Mouse (Mus musculus) intestine, embryonic 16.5 days (tissue): ENCODE measurements around the gene Hnrnpc. TPM values are rescaled to one million over a fixed set of nuclear protein-coding genes. Genes with fewer than 3 reads are reported as not detected.

Experiments used
- ATAC-seq: fragments of 200-750 bp; cut with Nextera tagmentation; 2 replicates; pipeline ENCODE4 v1.8.0; 2017; ENCODE audit warnings: moderate TSS enrichment, moderate library complexity
- H3K27ac ChIP-seq: fragments of 300-500 bp; sonication (generic); 2 replicates; pipeline ENCODE4 v1.5.1; 2014; ENCODE audit warnings: mild to moderate bottlenecking, low read length
- H3K27me3 ChIP-seq: fragments of 300-500 bp; sonication (generic); replicated peaks from 2 replicates; pipeline ENCODE4 v1.6.1; 2014; ENCODE audit warnings: low read length, control low read depth, mixed read lengths; ENCODE audit not compliant: control insufficient read depth, insufficient read depth
- H3K36me3 ChIP-seq: fragments of 300-500 bp; sonication (generic); 2 replicates; pipeline ENCODE4 v1.6.1; 2014; ENCODE audit warnings: low read length, control low read depth; ENCODE audit not compliant: control insufficient read depth, insufficient read depth
- H3K4me1 ChIP-seq: fragments of 300-500 bp; sonication (generic); 2 replicates; pipeline ENCODE4 v1.6.1; 2014; ENCODE audit warnings: low read length, control low read depth, mixed read lengths; ENCODE audit not compliant: control insufficient read depth, insufficient read depth
- H3K4me2 ChIP-seq: fragments of 300-500 bp; sonication (generic); 2 replicates; pipeline ENCODE4 v1.6.1; 2014; ENCODE audit warnings: low read depth, low read length, control low read depth
- H3K4me3 ChIP-seq: fragments of 300-500 bp; sonication (generic); 2 replicates; pipeline ENCODE4 v1.5.1; 2014; ENCODE audit warnings: mild to moderate bottlenecking, low read length
- H3K9ac ChIP-seq: fragments of 300-500 bp; sonication (generic); 2 replicates; pipeline ENCODE4 v1.6.1; 2014; ENCODE audit warnings: low read depth, low read length
- H3K9me3 ChIP-seq: fragments of 300-500 bp; sonication (generic); 2 replicates; pipeline ENCODE4 v1.6.1; 2016; ENCODE audit warnings: low read length, control low read depth; ENCODE audit not compliant: control insufficient read depth
- WGBS: fragments of 180-500 bp; shearing (Covaris S2); extraction: QIAGEN DNeasy Blood & Tissue Kit; methylation state at CpG from one replicate; pipeline ENCODE4 v1.1.7; 2014; 5-methylcytosine and 5-hydroxymethylcytosine counted together
- polyA plus RNA-seq: library from polyadenylated mRNA; unstranded; fragments of >200 nt; fragmentation: Nextera tagmentation; extraction: Ambion mirVana; gene quantifications from 2 replicates; pipeline ENCODE4 v1.2.1, GENCODE M21; 2015

Hnrnpc gene
- 447 and 515 TPM in 2 replicates for polyA plus RNA-seq

DNA sequence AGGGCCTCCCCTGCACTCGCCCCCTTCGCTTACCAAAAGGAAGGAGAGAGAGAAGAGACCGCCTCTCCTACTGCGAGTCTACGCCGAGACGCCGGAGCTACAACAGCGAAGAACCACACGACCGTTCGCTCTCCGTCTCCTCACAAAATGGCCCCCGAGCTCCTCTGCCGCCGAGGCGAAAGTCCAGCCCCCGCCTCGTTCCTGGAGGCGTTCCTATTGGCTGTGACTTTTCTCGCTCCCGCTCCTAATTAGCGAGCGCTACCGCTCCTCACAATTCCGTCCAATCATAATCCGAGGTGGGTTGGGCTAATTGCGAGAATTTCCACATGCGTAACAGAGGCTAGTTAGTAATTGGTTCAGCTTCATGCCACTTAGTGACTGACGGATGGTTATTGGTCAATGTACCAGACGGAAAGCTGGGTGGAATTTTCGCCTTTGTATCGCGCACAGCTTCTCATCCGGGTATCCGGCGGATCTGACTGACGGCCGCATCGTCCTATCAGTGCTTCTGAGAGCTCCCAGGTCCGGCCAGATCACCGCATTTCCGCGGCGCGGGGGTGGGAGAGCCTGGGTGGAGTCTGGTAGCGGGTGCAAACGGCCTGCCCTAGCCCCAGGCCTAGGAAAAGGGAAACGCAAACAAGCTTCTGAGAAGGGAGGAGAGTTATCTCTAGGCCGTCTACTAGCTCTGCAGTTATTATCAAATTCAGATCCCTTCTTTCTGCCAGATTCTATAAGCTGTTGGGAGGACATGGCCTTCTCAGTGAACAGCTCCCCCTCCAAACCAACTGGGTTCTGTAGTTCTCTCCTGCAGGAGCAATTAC, at the start of gene Hnrnpc:
TSS of gene Hnrnpc (minus strand) at position 173 of the 821 bp plus-strand sequence.
- peak within 1 kb of the TSS; percentile 68 for H3K4me2 ChIP-seq
- H3K9me3 ChIP-seq = no peaks in the 10 kb centered on the region
- ATAC-seq = peak; percentile 99
- peak within 1 kb of the TSS; percentile 86 for H3K4me3 ChIP-seq
- H3K4me1 ChIP-seq = peaks cover 18% of the 10 kb centered on the region
- peak within 1 kb of the TSS; percentile 98 for H3K9ac ChIP-seq
- WGBS = under 1% methylated on average over 48 of the region's 50 CpGs
- no peaks in the 10 kb centered on the region for H3K27me3 ChIP-seq
- no peaks in the 10 kb centered on the region for H3K36me3 ChIP-seq
- peak within 1 kb of the TSS; percentile 98 for H3K27ac ChIP-seq

DNA sequence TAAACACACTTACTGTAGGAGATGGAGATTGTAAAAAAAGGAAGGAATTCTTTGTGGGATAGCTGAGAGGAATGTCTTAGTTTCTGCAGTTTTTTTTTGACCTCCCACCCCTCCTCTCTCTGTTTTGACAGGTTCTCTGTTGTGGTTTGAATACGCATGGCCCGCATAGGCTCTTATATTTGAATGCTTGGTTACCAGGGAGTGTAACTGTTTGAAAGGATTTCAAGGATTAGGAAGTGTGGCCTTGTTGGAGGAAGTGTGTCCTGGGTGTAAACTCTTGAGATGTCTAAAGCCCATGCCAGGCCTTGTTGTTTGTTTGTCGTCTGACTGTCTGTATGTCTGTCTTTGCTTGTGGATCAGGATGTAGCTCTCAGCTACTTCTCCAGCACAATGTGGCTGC, 48.8 kb upstream of the Hnrnpc start:
- WGBS = 57% methylated on average over 3 of the region's 3 CpGs
- H3K4me3 ChIP-seq = no peak overlapping the region

DNA sequence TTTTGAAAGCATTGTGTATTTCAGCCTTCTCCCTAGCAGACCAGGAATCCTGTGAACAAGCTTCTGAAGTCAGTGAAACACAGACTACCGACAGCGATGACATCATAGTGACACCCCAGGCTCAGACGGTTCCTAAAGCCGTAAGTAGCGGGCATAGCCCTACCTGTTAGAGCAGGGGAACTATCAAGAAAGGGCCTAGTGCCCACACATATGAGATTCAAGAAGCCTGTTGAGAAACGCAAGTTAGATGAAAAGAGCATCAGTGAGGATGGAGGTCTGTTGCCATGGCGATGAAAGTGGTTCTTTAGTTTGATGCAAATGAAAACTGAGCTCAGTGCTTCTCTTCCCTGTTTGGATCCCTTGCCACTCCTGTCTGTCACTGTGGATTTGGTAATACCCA, 48.4 kb upstream of the Hnrnpc start:
- 39% methylated on average over 7 of the region's 7 CpGs for WGBS
- Histone ChIP-seq H3K9me3 (no peaks in the 10 kb centered on the region), H3K4me3 (no peak overlapping the region), H3K36me3 (no peaks in the 10 kb centered on the region), H3K4me1 (no peaks in the 10 kb centered on the region), H3K9ac (no peak overlapping the region), H3K27me3 (no peaks in the 10 kb centered on the region), H3K27ac (no peak overlapping the region), H3K4me2 (no peak overlapping the region)
- no peak for ATAC-seq

More for the DNA sequence above, 48.8 kb upstream of the Hnrnpc start:
- H3K36me3 ChIP-seq = no peaks in the 10 kb centered on the region
- H3K9me3 ChIP-seq = no peaks in the 10 kb centered on the region
- H3K27me3 ChIP-seq = no peaks in the 10 kb centered on the region
- no peak for ATAC-seq
- no peak overlapping the region for H3K4me2 ChIP-seq
- H3K9ac ChIP-seq = no peak overlapping the region
- no peak overlapping the region for H3K27ac ChIP-seq
- H3K4me1 ChIP-seq = no peaks in the 10 kb centered on the region

DNA sequence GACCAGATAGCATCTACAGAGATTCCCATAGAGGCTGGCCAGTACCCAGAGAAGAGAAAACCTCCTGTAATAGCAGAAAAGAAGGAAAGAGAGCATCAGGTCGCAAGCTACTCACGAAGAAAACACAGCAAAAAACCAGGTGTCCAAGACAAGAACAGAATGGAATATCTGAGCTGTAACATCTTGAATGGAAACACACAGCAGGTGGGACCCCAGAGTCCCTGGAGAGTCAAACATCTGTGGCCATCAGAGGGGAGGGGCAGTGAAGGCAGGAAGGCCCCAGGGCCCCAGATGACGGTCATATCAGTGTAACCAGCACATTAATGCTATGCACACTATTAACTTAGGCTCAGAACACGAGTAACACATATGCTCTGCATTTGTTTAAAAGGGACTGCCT, 46.1 kb upstream of the Hnrnpc start:
- Histone ChIP-seq H3K9me3 (no peaks in the 10 kb centered on the region), H3K4me1 (no peaks in the 10 kb centered on the region), H3K36me3 (no peaks in the 10 kb centered on the region), H3K4me2 (no peak overlapping the region), H3K9ac (no peak overlapping the region), H3K4me3 (no peak overlapping the region), H3K27me3 (no peaks in the 10 kb centered on the region), H3K27ac (no peak overlapping the region)
- no peak for ATAC-seq
- WGBS = 70% methylated on average over 4 of the region's 4 CpGs

DNA sequence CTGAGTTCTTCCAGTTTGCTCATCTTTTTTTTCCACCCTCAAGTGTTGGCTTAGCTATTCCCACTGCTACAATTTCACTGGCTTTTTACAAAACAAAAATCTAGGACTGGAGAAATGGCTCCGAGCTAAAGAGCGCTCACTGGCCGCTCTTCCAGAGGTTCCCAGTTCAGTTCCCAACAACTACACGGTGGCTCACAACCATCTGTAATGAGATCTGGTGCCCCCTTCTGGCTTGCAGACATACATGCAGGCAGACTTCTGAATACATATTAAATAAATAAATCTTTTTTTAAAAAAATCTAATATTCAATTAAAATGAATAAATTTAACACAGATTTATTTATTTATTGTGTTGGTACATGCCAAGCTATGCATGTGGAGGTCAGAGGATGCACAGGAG, 42.7 kb upstream of the Hnrnpc start:
- Histone ChIP-seq H3K27ac (no peak overlapping the region), H3K27me3 (no peaks in the 10 kb centered on the region), H3K4me1 (no peaks in the 10 kb centered on the region), H3K9ac (no peak overlapping the region), H3K36me3 (no peaks in the 10 kb centered on the region), H3K4me2 (no peak overlapping the region), H3K9me3 (no peaks in the 10 kb centered on the region), H3K4me3 (no peak overlapping the region)
- WGBS = 70% methylated on average over 4 of the region's 4 CpGs
- no peak for ATAC-seq

DNA sequence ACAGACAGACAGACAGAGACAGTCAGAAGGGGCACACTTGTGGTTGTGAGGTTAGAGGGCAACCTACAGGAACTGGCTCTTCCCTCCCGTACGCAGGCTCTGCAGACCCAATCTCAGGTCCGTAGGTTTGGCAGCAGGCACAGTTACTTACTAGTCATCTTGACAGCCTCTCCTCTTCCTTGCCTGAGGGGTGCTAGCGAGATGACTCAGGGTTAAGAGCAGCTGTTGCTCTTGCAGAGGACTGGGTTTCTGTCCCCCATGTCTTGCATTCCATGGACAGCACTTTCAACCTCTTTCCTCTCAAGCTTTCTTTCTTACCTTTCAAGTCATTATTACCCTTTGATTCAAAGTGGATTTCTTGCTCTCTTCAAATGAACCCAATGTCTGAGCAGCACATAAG, 40.3 kb upstream of the Hnrnpc start:
- Histone ChIP-seq H3K4me2 (no peak overlapping the region), H3K9me3 (no peaks in the 10 kb centered on the region), H3K27me3 (no peaks in the 10 kb centered on the region), H3K4me3 (no peak overlapping the region), H3K27ac (no peak overlapping the region), H3K36me3 (no peaks in the 10 kb centered on the region), H3K4me1 (no peaks in the 10 kb centered on the region), H3K9ac (no peak overlapping the region)
- 74% methylated on average over 4 of the region's 4 CpGs for WGBS
- no peak for ATAC-seq

DNA sequence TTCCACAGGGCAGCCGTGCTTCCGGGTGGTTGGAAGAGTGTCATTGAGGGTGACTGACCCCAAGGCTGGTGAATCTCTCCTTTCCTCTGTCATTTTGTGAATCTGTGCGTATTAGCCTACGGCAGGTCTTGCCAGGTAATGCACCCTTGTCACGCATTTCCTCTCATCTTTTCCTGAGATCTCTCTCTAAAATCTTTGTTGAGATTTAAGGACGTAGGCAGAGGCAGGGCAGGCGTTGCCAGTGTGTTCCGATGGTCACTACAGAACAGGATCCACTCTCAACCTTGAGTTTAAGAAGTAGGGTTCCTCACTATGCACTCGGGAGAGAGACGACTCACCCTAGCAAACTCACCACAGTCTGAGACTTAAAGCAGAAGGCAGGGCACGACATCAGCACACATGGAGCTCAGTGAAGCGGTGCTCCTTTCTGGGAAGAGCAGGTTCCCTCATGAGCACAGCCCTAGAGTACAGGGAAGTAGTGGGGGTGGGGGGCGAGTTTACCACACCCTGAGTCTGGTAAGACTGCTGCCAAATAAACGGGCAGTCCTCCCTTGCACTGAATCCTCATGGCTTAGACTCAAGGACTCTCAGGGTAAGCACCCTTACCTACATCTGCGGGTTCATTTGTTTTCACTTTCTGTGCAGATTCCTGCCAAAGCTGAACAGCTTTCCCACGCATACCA, 37.8 kb upstream of the Hnrnpc start:
- no peak overlapping the region for H3K4me3 ChIP-seq

DNA sequence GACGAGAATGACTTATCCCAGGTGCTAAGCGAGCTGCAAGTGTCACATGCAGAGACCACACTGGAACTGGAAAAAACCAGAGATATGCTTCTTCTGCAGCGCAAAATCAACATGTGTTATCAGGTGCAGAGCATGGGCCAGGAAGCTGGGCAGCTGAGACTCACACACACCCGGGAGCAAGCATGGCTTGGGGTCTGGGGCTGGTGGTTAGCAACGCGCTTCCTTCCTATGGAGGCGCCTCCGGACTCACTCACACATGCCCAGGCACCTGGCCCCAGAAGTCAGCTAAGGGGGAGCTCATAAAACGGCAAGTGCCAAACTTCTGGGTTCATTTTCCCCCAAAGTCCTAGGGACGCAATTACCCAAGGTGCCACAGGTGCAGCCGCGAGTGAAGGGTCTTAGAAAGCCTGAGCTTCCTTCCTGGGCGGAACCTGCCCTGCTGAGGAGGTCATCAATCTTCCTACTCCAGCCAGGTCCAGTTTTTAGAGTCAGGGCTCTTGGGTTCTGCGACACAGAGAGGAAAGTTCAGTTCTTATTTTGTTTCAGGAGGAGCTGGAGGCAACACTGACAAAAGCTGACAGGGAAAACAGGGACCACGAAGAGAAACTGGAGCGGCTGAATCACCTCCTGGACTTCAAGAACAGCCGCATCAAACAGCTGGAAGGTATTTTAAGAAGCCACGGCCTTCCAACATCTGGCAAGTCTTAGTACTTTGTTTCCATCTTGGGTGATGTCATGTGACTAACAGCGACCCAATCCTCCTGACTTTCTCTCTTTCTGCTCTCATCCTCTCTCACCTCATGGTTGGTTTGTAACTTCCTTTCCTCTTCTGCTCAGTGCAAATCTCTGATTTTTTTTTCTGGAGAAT, 37.0 kb upstream of the Hnrnpc start:
- WGBS = 48% methylated on average over 19 of the region's 19 CpGs
- peak overlapping the region; percentile 9; the same call in 1 of the 2 replicates for H3K4me2 ChIP-seq
- H3K4me1 ChIP-seq = no peaks in the 10 kb centered on the region
- H3K27ac ChIP-seq = no peak overlapping the region
- H3K27me3 ChIP-seq = no peaks in the 10 kb centered on the region
- H3K36me3 ChIP-seq = no peaks in the 10 kb centered on the region
- no peak for ATAC-seq
- H3K9me3 ChIP-seq = no peaks in the 10 kb centered on the region
- H3K9ac ChIP-seq = no peak overlapping the region
- H3K4me3 ChIP-seq = 0 out of 2 replicates have a peak overlapping the region, but pooled peaks have one; percentile 1

More for the DNA sequence above, 37.8 kb upstream of the Hnrnpc start:
- Histone ChIP-seq H3K27ac (no peak overlapping the region), H3K36me3 (no peaks in the 10 kb centered on the region), H3K4me1 (no peaks in the 10 kb centered on the region), H3K27me3 (no peaks in the 10 kb centered on the region), H3K9me3 (no peaks in the 10 kb centered on the region), H3K9ac (no peak overlapping the region), H3K4me2 (peak overlapping the region; percentile 17; the same call in 1 of the 2 replicates)
- WGBS = 67% methylated on average over 16 of the region's 16 CpGs
- ATAC-seq = 0 out of 2 replicates have a peak, but pooled peaks have one; percentile 13

DNA sequence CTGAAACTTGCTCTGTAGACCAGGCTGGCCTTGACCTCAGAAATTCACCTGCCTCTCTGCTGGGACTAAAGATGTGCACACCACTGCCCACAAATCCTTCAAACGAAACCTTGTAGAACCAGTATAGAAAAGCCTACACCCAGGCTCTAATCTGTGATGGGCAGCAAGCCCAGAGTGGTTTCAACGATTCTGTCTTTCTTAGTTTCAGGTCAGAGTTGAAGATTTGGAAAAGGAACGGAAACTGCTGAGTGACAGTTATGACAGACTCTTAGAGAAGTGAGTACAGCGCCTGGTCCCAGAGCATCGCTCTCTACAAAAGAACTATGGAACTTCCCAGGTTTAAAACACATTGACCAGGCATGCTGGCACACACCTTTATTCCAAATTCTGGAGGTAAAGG, 29.8 kb upstream of the Hnrnpc start:
- Histone ChIP-seq H3K9me3 (no peaks in the 10 kb centered on the region), H3K4me3 (no peak overlapping the region), H3K36me3 (no peaks in the 10 kb centered on the region), H3K27ac (no peak overlapping the region), H3K9ac (no peak overlapping the region), H3K27me3 (no peaks in the 10 kb centered on the region), H3K4me1 (no peaks in the 10 kb centered on the region), H3K4me2 (no peak overlapping the region)
- WGBS = 75% methylated on average over 5 of the region's 5 CpGs
- ATAC-seq = no peak
